Mouse (Mus musculus) liver, adult 2 months (tissue): ENCODE results near the gene Col8a1.

ENCODE experiments used
- CTCF ChIP-seq: fragments of 200-500 bp; IDR thresholded peaks from 2 replicates; pipeline ENCODE4 v1.5.1; 2011; ENCODE audit warnings: low read depth, low read length, control low read depth
- POLR2A ChIP-seq: fragments of 200-500 bp; IDR thresholded peaks from 2 replicates; pipeline ENCODE4 v1.6.1; 2011; ENCODE audit warnings: low read length, control low read depth; ENCODE audit not compliant: insufficient read depth; ENCODE audit errors: extremely low read depth

DNA sequence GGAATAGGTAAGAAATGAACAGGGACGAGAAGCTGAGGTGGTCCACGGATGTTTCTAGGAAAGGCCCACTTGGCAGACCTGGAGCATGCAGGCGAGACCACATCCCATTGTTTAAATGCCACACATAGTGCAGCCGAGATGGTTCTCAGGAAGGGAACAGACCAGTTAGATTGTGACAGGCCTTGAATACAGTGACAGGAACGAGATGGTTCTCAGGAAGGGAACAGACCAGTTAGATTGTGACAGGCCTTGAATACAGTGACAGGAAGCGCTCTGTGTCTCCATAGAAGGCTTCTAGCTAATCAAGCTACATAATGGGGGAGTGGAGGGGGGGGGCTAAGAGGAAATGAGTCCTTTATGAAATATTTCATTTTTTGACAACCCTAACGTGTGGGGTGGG lies 174.5 kb downstream of the Col8a1 start:
- TF ChIP-seq POLR2A (no peak), CTCF (no peak)
